Mouse (Mus musculus) spleen, adult 12 weeks (tissue): ENCODE results near the gene Klhdc1.
A peak's percentile ranks its signal among the peaks of the same experiment; 100 is the strongest.

ENCODE experiments used
- DNase-seq: peaks from one replicate; pipeline ENCODE4 v3.0.0; 2022; ENCODE audit warnings: low spot score

Klhdc1 gene

GRCm38 (mm10) chr12:69296511-69297410 lies 55.8 kb downstream of the Klhdc1 start, which contains the start of gene Klhdc2:
TSS of gene Klhdc2 (plus strand) at chr12:69296681.
- DNase-seq, result peak; percentile 66

- DNase-seq, result no peak
Observed at GRCm38 (mm10) chr12:69297411-69298150, 56.6 kb downstream of the Klhdc1 start.

GRCm38 (mm10) chr12:69298281-69298680 lies 57.3 kb downstream of the Klhdc1 start:
- no peak for DNase-seq

GRCm38 (mm10) chr12:69299231-69299630 lies 58.3 kb downstream of the Klhdc1 start:
- DNase-seq, result no peak

GRCm38 (mm10) chr12:69299831-69300230 lies 58.9 kb downstream of the Klhdc1 start:
- no peak for DNase-seq

- no peak for DNase-seq
Observed at GRCm38 (mm10) chr12:69300391-69300790, 59.4 kb downstream of the Klhdc1 start.

GRCm38 (mm10) chr12:69302171-69302570 lies 61.2 kb downstream of the Klhdc1 start:
- no peak for DNase-seq

GRCm38 (mm10) chr12:69304051-69304450 lies 63.1 kb downstream of the Klhdc1 start:
- DNase-seq, result no peak

GRCm38 (mm10) chr12:69306333-69306732 lies 65.4 kb downstream of the Klhdc1 start:
- DNase-seq, result no peak

- DNase-seq, result no peak
Observed at GRCm38 (mm10) chr12:69309659-69310058, 68.7 kb downstream of the Klhdc1 start.

- no peak for DNase-seq
Observed at GRCm38 (mm10) chr12:69318431-69318830, 77.5 kb downstream of the Klhdc1 start.

GRCm38 (mm10) chr12:69331187-69331586 lies 90.2 kb downstream of the Klhdc1 start:
- DNase-seq, result no peak

- no peak for DNase-seq
Observed at GRCm38 (mm10) chr12:69332147-69332546, 91.2 kb downstream of the Klhdc1 start.

- DNase-seq, result peak; percentile 11
Observed at GRCm38 (mm10) chr12:69333547-69333946, 92.6 kb downstream of the Klhdc1 start.
